Mouse (Mus musculus): ENCODE measurements around the gene Vmn2r65. TPM values are rescaled to one million over a fixed set of nuclear protein-coding genes. Genes with fewer than 3 reads are reported as not detected.

Gene Vmn2r65
- not detected for total RNA-seq (2021)
- long read RNA-seq, experiment 1 = 0 reads
- long read RNA-seq, experiment 2 = 0 reads

DNA sequence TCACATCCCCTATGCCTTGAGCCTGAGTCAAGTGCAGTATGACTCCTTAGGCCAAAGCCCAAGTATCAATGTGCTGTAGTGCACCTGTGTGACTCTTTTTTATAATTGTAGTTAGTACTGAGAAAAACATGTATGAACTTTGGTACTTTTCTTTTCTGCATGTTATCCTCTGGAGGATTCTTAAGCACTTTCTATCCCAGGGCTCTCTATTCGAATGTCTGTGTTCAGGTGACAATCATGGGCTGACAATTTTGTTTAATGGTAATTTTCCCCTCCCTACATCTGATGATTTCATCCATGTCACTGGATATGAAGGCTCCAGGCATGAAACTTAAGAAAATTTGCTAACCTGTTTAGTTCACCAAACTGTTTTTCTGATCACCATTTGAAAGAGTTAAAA is at the start of gene Vmn2r65:
Gene Vmn2r65, minus strand, starts transcription at position 101 of the 400 bp plus-strand sequence.
- H3K4me3 ChIP-seq = no peak within 1 kb of the TSS
- DNase-seq (ENCODE audit: extremely low spot score in 1 of 2, low spot score in 2 of 2) = no peak
- TF ChIP-seq CTCF (IDR thresholded peaks at IDR 0.05) = no peak
- intact Hi-C loops (cut with DNase I) = no loop called here
- no peak within 1 kb of the TSS for H3K27ac ChIP-seq

DNA sequence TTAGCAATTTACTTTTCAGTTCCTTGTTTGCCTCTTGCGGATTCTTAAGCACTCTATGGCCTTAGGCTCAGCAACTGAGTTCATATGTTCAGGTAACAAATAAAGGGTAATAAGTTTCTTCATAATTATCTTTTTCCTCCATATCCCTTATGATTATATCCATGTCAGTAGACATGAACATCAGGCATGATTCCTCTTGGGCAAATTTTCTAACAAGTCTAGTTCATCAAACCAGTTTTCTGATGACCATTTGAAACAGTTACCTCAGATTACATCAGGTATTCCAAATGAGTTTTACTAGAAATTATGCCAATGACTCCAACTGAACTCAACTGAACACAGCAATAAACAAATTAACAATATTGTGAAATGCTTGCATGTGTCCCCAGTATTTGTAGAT is 48.3 kb upstream of the Vmn2r65 start, which contains the start of gene Vmn2r66:
Gene Vmn2r66, minus strand, starts transcription at position 101 of the 400 bp plus-strand sequence.
- H3K4me3 ChIP-seq = no peak within 1 kb of the TSS
- H3K27ac ChIP-seq = no peak within 1 kb of the TSS
- TF ChIP-seq CTCF (IDR thresholded peaks at IDR 0.05) = no peak
- no peak for DNase-seq (ENCODE audit: extremely low spot score in 1 of 2, low spot score in 2 of 2)
- intact Hi-C loops (cut with DNase I) = no loop called here

DNA sequence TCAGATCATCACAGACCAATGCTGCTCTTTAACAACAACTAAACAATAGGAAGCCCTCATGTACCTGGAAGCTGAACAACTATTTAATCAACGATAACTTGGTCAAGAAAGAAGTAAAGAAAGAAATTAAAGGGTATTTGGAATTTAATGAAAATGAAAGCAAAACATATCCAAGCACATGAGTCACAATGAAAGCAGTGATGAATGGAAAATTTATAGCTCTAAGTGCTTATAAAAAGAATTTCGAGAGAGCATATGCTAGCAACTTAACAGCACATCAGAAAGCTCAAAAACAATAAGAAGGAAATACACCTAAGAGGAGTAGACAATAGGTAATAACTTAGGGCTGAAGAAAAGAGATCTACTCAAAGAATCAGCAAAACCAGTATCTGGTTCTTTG is 32.8 kb upstream of the Vmn2r65 start:
- intact Hi-C loops (cut with DNase I) = no loop called here
- DNase-seq (ENCODE audit: extremely low spot score in 1 of 2, low spot score in 2 of 2) = no peak
- Histone ChIP-seq H3K4me3 (no peak overlapping the region), H3K27ac (no peak overlapping the region)
- TF ChIP-seq CTCF (IDR thresholded peaks at IDR 0.05) = no peak

Other genes with a start within 250 kb of the Vmn2r65 start
- gene Olfr291, start 110.6 kb downstream of the Vmn2r65 start, total RNA-seq (2021) = not detected
- gene Vmn2r66, start 48.2 kb upstream of the Vmn2r65 start, total RNA-seq (2021) = not detected
- gene Vmn2r67, start 191.9 kb upstream of the Vmn2r65 start, total RNA-seq (2021) = not detected